Mouse (Mus musculus): ENCODE measurements around the gene Slc38a3.

Slc38a3 gene

DNA sequence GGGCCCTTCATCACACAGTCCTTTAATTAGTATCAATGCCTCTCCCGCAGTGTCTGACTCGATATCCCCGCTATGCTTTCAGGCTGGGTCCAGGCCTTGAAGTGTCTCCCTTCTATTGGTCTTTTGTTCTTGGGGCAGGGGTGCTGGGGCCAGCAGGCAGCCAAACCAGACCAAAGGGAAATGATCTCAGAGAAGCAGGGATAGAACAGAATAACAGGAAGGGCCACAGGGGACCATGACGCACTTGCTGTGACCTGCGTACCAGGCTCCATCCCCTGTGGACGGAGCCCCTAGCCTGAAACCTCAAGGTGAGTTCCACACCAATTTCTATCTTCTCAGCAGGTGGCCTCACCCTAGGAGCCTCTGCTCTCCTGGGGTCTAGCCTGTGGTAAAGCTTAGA, 51.2 kb downstream of the Slc38a3 start:
- peak in 1 of 2 experiments; percentile 2 for DNase-seq

DNA sequence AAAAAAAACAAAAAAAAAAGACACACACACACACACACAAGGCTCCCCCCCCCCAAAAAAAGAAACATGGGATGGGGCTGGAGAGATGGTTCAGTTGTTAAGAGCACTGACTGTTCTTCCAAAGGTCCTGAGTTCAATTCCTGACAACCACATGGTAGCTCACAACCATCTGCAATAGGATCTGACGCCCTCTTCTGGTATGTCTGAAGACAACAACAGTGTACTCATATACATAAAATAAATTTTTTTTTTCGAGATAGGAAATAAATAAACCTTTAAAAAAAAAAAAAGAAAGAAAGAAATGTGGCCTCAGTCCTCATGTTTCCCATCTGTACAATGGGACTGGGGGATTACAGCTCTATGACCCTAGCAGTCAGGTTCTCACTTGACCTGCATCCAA, 51.9 kb downstream of the Slc38a3 start:
- no peak for DNase-seq

DNA sequence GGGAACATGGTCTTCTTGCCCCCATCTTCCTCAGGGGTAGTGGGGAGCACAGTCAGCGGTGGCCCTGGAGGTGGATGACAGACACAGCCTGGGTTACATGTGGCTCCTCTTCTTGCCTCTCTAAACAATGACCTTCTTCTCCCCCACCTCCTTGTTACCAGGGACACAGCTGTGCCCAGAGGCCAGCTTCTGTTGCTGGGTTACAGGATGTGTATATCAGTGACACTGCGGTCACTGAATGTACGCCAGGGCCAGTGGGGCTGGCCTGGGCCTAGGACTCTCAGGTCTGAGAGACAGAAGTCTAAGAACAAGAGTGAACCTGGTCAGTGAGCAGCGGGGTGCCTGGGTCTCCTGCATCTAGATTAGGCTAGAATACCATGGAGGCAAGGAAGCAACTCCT, 54.3 kb downstream of the Slc38a3 start:
- peak in 1 of 2 experiments; percentile 21 for DNase-seq

DNA sequence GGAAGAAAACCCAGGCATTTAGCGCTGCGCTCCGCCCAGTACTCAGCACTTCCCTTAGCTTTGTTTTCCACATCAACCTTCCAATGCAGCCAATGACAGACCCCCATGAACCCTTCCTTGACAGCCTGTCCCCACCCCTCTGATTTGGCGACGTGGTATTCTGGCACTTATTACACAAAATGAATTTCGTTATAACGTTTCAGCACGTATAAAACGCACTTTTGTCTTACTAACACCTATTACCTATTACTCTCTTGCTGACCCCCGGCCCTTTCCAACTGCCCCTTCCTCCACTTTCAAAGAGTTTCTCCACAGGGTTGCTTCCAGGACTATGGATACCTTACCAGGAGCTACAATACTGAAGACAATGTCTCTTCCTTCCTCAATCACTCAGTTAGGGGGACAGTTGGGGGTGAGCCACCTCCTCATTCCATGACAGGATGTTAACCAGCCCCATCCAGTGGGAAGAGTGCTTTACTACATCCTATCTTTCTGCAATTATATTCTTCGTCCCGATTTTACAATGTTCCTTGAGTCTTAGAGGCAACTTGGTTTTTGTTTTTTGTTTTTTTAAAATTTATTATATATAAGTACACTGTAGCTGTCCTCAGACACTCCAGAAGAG, 56.3 kb downstream of the Slc38a3 start:
- peak in 1 of 2 experiments; percentile 55 for DNase-seq

DNA sequence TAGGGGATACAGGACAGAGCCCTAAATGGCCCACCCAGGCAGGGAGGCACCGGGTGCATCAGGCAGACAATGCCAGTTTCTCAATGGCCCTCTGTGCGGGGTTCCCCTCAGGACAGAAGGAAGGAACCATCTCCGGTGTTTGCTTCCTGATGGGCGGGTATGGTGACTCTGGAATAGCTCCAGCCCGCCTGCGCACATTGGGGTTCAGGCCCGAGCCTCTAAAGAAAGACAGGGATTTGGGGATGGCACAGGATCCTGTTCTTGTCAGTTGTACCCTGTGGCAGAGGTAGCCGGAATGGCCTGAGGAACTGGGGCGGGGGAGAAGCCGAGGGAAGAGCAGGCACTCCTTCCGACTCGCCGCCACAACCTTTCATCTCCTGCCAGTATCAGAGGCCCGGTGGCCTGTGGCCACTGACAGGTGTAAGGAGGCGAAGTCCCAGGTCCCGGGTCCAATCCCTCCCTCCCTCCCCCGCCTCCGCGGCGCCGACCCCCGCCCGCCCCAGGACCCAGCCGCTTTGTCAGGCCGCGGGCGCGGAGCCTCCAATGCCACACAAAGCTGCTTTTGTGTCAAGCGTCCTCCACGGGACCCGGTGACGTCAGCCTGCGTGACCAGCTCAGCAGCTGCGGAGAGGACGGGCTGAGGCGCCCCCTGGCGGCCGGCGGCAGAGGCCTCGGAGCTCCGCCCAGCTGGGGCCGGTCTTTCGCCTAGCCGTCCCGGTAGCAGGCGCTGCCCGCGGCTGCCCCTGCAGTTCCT, 57.0 kb downstream of the Slc38a3 start:
- DNase-seq, result peak; percentile 100

DNA sequence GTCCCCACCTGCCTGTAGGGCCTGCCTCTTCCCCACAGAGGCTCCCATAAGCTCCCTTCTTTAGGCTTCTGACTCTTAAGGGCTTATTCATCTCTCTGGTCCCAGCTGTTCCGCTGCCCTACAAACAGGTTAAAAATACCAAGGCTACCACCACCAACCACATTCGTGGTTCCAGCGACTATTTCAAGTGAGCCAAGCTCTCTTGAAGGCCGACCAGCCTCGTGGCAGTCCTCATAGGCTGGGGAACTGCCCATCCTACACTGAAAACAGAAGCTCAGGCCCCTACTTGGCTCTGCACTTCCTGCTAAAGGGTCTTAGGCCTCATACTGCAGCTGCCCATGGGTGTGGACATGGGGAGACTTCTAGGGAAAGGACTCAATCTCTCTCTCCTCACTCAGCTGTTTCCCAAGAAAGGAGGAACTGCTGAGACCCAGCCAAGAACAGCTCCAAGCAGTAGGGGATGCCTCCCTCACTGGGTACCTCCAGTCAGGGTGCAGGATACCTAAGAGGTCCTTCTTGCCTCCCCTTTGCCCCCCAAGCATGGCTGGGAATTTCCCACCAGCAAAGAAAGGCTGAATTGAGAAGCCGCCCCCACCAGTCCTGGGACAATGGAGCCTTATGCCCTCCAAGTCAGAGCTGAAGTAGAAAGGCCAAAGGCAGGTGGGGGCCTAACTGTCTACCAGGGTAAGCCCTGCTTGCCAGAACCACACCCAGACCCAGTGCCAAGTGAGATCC, 57.7 kb downstream of the Slc38a3 start:
- no peak for DNase-seq

DNA sequence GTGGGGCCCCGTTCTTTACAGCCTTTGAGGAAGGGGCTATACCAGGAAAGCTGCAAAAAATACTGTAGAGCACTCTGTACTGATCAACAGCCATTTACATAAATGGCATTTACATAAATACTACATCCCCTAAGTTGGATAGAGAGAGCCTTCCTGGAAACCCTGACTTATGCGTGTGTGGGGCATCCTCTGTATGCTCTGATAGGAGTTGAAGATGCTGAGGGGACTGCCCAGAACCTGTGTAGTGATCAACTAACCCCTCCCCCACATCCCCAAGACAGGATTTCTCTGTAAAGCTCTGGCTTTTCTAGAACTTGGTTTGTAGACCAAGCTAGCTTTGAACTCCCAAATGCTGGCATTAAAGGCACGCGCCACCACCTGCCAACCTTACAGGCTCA, 59.9 kb downstream of the Slc38a3 start:
- DNase-seq, result no peak

DNA sequence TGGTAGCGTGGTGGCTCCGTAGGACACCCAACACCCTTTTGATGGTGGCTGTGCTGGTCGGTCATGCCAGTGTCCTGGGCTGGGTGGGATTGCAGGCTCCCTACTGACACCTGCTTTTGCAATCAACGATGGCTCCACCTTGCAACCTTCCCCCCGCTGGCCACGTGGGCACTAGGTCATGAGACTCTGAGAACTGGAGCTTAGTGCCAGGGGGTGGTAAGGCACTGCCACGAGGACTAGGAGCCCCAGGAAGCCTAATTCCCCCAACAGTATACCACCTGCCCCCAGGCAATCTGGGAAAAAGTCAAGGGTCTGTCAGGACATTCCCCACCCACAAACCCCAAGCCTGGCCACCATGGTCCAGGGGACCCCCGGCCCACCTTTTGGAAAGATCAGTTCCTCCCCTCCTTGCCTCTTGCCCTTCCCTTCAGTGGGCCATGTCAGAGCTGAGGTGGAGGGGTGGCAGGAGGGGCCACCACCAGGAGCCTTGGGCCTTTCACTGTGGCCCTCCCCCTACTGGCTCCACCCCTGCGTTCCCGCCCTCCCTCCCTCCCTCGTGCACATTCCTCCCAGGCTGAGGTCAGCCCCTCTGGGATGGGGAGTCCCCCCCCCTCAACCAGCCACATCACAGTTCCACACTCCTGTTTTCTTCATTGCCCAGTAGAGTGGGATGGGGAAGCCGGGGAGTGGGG, 60.4 kb downstream of the Slc38a3 start, which contains the start of gene Sema3b:
Gene Sema3b, minus strand, starts transcription at position 489 of the 692 bp plus-strand sequence.
- DNase-seq, result no peak

DNA sequence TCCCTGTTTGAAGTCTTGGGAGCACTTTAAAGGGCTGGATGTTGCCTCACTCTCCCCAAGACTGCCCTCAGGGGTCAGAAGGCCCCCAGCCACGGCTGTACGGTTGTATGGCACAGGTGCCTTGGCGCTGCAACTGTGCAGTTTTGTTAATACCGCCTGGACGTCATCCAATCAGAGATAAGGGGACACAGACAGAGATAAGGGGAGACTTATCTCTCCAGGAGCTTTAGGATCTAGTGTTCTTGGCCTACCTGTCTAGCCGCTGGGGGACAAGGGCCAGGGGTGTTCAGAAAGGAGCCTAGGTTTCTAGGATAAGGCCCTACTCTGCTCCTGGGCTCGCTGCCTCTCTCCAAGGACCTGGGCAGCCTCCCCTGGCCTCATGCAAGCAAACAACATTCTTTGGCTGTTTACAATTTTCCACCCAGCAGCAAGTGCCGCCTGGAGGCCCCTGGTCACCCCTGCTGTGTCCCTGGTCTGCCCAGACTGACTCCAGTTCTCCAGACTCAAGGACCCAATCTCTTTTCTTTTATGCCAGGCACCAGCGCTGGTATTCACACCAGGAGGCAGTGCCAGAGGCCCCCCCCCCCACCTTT, 61.6 kb downstream of the Slc38a3 start:
- no peak for DNase-seq

DNA sequence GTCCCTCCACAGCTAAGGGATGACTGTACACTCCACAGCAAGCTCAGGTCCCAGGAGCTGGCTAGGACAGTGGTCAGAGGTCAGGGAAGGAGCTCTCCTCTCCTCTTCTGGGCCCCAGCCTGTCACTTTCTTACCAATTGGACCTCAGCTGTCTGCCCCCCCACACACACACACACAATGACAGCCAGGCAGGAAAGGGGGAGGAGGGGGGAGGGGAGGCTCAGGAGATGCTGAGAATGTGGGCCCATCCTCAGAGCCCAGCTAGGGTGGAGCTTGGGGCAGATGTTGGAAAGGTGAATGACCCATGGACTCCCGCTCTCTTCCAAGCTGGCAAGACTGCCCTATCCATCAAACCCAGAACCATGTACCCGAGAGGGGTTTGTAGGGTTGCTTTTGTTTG, 62.3 kb downstream of the Slc38a3 start:
- DNase-seq, result no peak

DNA sequence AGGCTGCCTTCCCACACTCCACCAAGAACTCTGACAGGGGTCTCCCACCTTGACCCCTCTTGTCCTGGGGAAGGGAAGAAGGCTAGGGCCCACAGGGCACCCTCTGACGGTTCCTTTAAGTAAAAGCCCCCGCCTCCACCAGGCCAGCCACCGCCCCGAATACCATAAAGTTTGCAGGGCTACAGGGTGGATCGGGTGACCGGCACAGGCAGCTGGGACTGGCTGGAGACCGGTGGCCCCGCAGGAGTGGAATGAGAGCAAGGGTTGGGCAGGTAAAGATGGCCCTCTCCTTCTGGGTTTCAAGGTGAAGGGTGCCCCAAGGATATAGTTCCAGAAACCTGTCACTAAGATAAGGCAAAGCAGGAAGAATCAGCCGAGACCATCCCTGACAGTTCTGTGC, 62.7 kb downstream of the Slc38a3 start:
- no peak for DNase-seq

DNA sequence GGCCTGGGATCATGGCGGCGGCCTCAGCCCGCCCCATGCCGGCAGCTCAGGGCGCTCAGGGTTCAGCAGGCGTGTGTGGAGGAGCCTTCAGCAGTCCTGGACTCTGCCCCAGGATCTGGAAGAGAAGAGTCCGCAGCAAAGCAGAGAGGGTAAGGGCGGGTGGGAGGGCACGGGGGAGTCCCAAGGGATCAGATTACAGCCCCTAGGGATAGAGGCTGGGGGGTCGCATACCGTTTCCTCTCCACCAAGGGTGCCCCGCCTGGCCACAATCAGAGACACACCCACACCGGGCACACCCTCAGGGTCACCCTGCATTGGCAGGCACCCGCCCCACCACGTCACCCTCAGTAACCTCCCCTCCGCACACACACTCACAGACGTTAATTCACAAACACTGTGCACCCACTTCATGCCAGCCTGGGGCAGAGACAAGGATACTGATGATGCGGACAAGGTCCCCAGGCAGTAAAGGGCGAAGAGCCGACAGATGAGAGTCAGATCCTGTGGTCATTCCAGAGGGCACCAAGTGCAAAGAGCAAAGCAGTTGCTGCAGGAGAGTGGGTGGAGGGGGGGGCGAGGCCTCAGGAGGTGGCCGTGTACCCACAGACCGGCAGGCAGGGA, 64.2 kb downstream of the Slc38a3 start:
- no peak for DNase-seq

DNA sequence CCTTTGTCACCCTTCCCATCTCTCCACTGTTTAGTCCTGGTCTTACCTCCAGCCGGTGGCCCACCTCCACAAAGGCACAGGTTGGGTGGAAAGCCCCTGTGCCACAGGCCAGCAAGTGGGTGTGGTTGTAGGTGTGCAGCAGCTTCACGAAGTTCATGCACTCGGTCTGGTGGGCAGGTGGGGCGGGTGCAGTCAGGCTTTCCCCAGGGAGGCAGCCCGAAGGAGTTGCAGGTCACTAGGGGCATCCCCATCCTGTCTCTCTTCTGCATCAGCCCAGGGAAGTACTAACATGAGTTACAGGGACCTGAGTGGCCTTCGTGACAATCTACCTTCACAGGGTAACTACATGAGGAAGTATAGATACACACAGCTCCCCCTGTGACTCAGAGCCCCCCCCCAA, 66.1 kb downstream of the Slc38a3 start:
- no peak for DNase-seq

DNA sequence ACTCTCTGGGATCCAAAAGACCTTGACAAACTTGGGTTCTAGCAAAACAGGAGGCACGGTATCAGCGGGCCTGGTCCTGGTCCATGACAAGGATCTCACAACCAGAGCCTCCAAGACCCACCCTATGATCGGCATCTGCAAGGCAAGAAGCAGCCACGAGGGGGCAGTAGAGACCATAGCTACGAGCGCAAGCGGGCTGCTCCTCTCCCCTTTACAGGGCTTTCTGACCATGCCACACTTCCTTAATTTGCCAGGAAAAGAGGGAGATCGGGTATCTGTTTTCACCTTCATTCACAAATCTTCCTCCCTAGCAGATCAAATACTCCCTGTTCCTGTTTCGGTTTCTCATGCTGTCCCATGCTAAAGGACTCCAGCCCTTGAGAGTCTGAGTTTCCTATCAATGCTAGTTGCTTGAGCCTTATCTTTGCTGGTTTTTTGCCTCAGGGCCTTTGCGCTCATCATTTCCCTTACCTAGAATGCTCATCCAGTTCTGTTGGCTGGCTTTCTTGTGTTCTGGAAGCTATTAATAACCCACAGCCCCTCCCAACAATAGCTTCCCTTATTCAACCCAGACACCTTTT, 67.2 kb downstream of the Slc38a3 start:
- DNase-seq, result peak; percentile 98 to 100

DNA sequence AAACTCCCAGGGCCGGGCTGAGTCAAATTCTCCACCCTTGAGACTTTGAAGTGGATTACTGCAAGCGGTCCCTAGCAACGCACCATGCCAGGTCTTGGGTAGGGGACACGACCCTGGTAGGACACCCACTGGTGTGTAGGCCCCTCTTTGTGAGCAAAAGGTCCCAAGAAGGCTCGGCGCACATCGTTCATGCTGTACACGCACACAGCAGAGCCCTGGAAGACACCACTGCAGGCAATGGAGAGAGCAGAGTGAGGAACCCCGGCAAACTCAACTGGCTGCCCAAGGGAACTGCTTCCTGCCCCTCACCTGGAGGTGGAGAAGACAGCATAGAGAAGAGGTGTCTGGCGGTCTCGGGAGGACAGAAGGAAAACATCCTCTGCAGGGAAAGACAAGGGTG, 68.1 kb downstream of the Slc38a3 start:
- DNase-seq, result no peak

DNA sequence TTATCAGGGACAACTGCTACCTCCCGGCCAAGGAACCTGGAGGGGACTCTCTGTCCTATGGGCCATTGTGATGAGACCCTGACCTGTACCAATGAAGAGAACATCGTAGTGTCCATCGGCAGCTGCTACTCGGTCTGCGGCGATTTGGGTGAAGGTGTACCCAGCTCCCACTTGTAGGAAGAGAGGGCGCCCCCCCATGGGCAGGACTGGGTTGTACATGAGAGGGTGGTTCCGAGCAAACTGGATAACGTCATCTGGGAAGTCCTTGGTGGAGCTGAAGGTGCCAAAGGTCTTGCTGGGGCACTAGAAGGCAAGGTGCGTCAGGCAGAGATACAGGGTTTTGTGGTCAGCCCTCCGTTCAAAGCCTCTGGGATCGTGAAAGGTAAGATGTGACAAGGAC, 68.6 kb downstream of the Slc38a3 start:
- peak in 1 of 2 experiments; percentile 73 for DNase-seq

All from cerebellum, postnatal 14 days (tissue).